Mouse (Mus musculus): ENCODE results near the gene Avpr2.
A peak's percentile ranks its signal among the peaks of the same experiment; 100 is the strongest.

Avpr2 gene

GRCm38 (mm10) chrX:73891551-73892152 is at the start of gene Avpr2:
Gene Avpr2 (plus strand): TSS chrX:73892102.
- DNase-seq (ENCODE audit: low spot score): no peak

- no peak for DNase-seq (ENCODE audit: low spot score)
Observed at GRCm38 (mm10) chrX:73854326-73855086, 37.4 kb upstream of the Avpr2 start.

- DNase-seq (ENCODE audit: low spot score): no peak
Observed at GRCm38 (mm10) chrX:73855087-73855408, 36.9 kb upstream of the Avpr2 start.

- no peak for DNase-seq (ENCODE audit: low spot score)
Observed at GRCm38 (mm10) chrX:73864692-73865091, 27.2 kb upstream of the Avpr2 start.

GRCm38 (mm10) chrX:73867256-73867655 is 24.6 kb upstream of the Avpr2 start:
- no peak for DNase-seq (ENCODE audit: low spot score)

- DNase-seq (ENCODE audit: low spot score): no peak
Observed at GRCm38 (mm10) chrX:73867852-73868251, 24.1 kb upstream of the Avpr2 start.

GRCm38 (mm10) chrX:73869334-73869733 is 22.6 kb upstream of the Avpr2 start:
- no peak for DNase-seq (ENCODE audit: low spot score)

- DNase-seq (ENCODE audit: low spot score): no peak
Observed at GRCm38 (mm10) chrX:73871474-73871873, 20.4 kb upstream of the Avpr2 start.

- no peak for DNase-seq (ENCODE audit: low spot score)
Observed at GRCm38 (mm10) chrX:73871956-73872355, 19.9 kb upstream of the Avpr2 start.

GRCm38 (mm10) chrX:73875881-73876280 is 16.0 kb upstream of the Avpr2 start:
- DNase-seq (ENCODE audit: low spot score): no peak

GRCm38 (mm10) chrX:73877014-73877413 is 14.9 kb upstream of the Avpr2 start:
- no peak for DNase-seq (ENCODE audit: low spot score)

- DNase-seq (ENCODE audit: low spot score): no peak
Observed at GRCm38 (mm10) chrX:73880194-73881035, 11.5 kb upstream of the Avpr2 start.

- no peak for DNase-seq (ENCODE audit: low spot score)
Observed at GRCm38 (mm10) chrX:73881036-73881427, 10.9 kb upstream of the Avpr2 start.

GRCm38 (mm10) chrX:73881463-73881862 is 10.4 kb upstream of the Avpr2 start:
- no peak for DNase-seq (ENCODE audit: low spot score)

- no peak for DNase-seq (ENCODE audit: low spot score)
Observed at GRCm38 (mm10) chrX:73892833-73893232, 931 bp downstream of the Avpr2 start.

- DNase-seq (ENCODE audit: low spot score): peak; percentile 61
Observed at GRCm38 (mm10) chrX:73895719-73896118, 3.8 kb downstream of the Avpr2 start, which contains the start of gene L1cam. Gene L1cam (minus strand): TSS chrX:73896105.

- no peak for DNase-seq (ENCODE audit: low spot score)
Observed at GRCm38 (mm10) chrX:73897959-73898358, 6.1 kb downstream of the Avpr2 start.

GRCm38 (mm10) chrX:73910049-73910448 is 18.1 kb downstream of the Avpr2 start:
- no peak for DNase-seq (ENCODE audit: low spot score)

GRCm38 (mm10) chrX:73910451-73910850 is 18.5 kb downstream of the Avpr2 start:
- DNase-seq (ENCODE audit: low spot score): no peak

GRCm38 (mm10) chrX:73911156-73911555 is 19.3 kb downstream of the Avpr2 start:
- peak; percentile 7 for DNase-seq (ENCODE audit: low spot score)

- no peak for DNase-seq (ENCODE audit: low spot score)
Observed at GRCm38 (mm10) chrX:73911588-73911987, 19.7 kb downstream of the Avpr2 start.

- DNase-seq (ENCODE audit: low spot score): peak; percentile 91
Observed at GRCm38 (mm10) chrX:73914827-73915703, 23.2 kb downstream of the Avpr2 start.
